Mouse (Mus musculus) Patski (cell line): ENCODE measurements at regions not wholly inside any gene's neighbourhood (a gene's known extent, or its start where the extent isn't known, plus 50 kb on each side); places are given as distances from the start of the nearest gene placed in this dataset.
A peak's percentile ranks its signal among the peaks of the same experiment; 100 is the strongest.

Source experiments
- ATAC-seq: fragments of 100-300 bp; one replicate; pipeline ENCODE4 v1.8.0; 2021
- CTCF ChIA-PET: fragments of 350-600 bp; sonication (Branson Sonifier 250); formaldehyde crosslinking; loops from one replicate; lab custom pipeline; 2022; ENCODE audit warnings: inconsistent platforms; lab: Charles Lee
- POLR2A ChIA-PET: fragments of 350-600 bp; sonication (Branson Sonifier 250); formaldehyde crosslinking; loops from one replicate; lab custom pipeline; 2022; ENCODE audit warnings: antibody characterized with exemption, inconsistent platforms; lab: Charles Lee
- DNase-seq: peaks from one replicate; pipeline ENCODE4 v3.0.0-alpha.2; 2011; ENCODE audit warnings: low read depth, low spot score
- H3K27me3 ChIP-seq: fragments of 371-371 bp; one replicate; pipeline ENCODE4 v1.5.1; 2021
- CTCF ChIP-seq: fragments of 100-300 bp; IDR thresholded peaks from one replicate; pipeline ENCODE4 v1.5.1; 2021
- in situ Hi-C: fragments of 300-500 bp; cut with MboI; formaldehyde crosslinking; loops from 3 replicates; pipeline ENCODE4 v1.11.1; 2018; ENCODE audit warnings: low pct_unique_long_range_greater_than_20kb, mixed read lengths

DNA sequence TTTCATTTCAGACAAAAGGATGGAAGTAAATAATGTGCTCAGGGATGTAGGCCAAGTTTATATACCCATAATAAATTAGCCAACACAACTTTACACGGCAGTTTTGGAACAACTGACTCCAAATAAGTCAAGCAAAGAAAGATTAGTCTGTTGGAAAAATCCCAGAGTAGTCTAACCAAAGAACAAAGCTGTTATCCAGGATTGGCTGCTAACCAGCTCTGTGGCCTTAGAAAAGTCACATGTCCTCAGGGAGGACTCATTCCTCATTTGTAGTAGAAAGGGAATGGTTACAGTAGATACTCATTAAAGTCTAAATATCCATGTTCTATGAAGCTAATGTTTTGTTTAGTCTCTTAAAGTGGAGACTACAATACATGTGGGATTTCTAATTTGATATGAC is 130.6 kb upstream of the Mid1 start:
- no peaks in the 10 kb centered on the region for H3K27me3 ChIP-seq
- ChIA-PET CTCF (no interaction called here), POLR2A (no interaction called here)
- ATAC-seq = no peak
- DNase-seq = no peak
- in situ Hi-C loops = no loop called here
- no peak for TF ChIP-seq CTCF

DNA sequence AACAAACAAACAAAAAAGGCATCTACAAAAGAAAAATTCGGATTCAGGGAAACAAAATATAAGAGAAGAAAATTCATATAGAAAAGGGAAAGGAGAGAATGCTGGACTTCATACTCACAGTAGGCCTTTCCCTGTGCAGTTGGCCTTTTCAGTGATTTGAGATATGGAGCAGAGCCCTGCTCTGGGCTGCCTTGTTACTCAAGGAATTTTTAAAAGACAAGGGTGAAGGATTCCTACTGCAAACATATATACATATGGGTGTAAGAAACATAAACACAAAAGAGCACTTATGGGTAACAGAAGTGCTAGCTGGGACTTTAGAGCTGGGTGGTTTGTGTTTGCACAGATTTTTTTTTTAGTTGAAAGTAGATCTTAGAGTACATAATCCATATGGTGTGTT is 132.1 kb upstream of the Mid1 start:
- H3K27me3 ChIP-seq = no peaks in the 10 kb centered on the region
- no peak for ATAC-seq
- in situ Hi-C loops = no loop called here
- ChIA-PET POLR2A (interaction anchor here (0.7 kb wide), 1 partner anchor 81 kb away, joined by 4 read pairs; no protein-coding TSS in a partner anchor), CTCF (interaction anchor here (1.1 kb wide), 1 partner anchor 15 kb away, joined by 3 read pairs; no protein-coding TSS in a partner anchor)
- TF ChIP-seq CTCF = no peak
- DNase-seq = no peak

DNA sequence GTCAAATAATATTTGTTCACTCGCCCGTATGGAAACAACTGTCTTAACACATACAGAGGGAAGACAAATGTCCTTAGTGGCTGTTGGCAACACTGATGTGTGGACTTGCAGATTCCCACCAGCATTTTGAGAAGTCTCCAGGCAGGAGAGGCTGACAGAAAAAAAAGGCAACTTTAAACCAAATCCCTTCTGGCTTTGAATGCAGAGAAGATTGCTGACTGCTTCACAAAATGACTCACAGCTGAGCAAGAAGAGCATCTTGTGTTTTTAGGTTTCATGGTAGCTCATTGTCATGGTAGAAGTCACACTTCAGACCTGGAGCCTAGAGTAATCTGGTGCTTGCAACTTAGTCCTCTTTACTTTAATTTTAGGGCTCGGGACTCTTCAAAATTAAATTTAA is 141.0 kb upstream of the Mid1 start:
- CTCF ChIA-PET = no interaction called here
- no peaks in the 10 kb centered on the region for H3K27me3 ChIP-seq
- no peak for DNase-seq
- in situ Hi-C loops = no loop called here
- POLR2A ChIA-PET = no interaction called here
- no peak for TF ChIP-seq CTCF
- no peak for ATAC-seq

DNA sequence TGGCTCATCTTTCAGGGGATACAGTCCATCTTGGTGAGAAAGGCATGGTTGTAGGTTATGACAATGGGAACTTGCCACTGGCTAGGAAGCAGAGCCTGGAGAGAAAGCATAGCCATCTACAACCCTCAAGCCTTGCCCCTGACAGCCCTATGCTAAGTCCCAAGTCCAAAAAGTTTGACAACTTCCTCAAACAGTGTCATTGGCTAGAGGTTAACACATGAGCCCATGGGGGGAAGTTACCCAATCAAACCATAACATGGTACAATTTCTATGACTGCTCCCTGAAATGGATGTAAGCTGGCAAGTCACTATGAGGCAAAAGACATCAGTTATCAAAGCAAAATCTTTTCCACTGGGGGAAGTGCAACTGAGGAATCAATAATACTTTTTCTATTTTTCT is 176.8 kb upstream of the Mid1 start:
- no peak for TF ChIP-seq CTCF
- DNase-seq (no peak), ATAC-seq (no peak)
- ChIA-PET CTCF (no interaction called here), POLR2A (no interaction called here)
- in situ Hi-C loops = no loop called here
- H3K27me3 ChIP-seq = no peaks in the 10 kb centered on the region

DNA sequence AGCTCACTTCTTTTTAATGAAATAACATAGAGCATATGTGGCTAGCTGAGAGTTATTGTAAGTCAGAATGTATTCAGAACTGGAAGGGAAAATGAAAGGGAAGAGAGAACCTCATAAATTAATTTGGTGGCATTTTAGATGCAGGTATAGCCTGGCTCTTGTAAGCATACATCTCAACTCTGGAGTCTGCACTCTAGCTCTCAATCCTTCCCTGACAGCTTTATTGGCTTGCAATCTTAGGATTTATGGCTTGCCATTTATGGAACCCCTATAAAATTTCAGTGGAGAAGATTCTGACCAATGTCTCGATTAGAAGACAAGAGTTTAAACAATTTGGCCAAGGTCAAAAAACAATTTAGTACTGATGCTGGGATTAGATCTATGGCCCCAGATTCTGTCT is 173.4 kb upstream of the Hccs start:
- in situ Hi-C loops = no loop called here
- ChIA-PET CTCF (interaction anchor here (1.8 kb wide), 2 partner anchors 18 to 26 kb away, joined by 4 read pairs; no protein-coding TSS in a partner anchor), POLR2A (no interaction called here)
- no peaks in the 10 kb centered on the region for H3K27me3 ChIP-seq
- DNase-seq = no peak
- no peak for TF ChIP-seq CTCF
- ATAC-seq = no peak

DNA sequence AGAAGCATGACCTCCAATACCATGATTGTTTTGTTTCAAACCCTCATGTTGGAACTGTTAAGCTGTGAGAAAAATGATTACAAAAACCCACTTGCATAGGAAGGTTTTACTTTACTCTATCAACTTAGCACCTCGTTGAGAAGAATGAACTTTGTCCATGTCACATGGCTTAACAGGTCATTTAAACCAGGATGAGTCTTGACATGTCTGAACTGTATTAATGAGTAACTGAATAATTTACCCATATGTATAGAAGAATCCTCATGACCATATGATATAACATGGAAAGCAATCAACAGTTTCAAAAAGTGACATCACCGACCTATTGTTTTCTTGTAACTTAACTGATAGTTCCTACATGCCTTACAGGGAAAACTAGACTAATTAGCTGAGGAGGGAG is 153.3 kb upstream of the Hccs start:
- ChIA-PET POLR2A (no interaction called here), CTCF (interaction anchor here (1.5 kb wide), 1 partner anchor 142 kb away, joined by 4 read pairs; no protein-coding TSS in a partner anchor)
- no peaks in the 10 kb centered on the region for H3K27me3 ChIP-seq
- TF ChIP-seq CTCF = no peak
- no peak for DNase-seq
- ATAC-seq = no peak
- in situ Hi-C loops = no loop called here

DNA sequence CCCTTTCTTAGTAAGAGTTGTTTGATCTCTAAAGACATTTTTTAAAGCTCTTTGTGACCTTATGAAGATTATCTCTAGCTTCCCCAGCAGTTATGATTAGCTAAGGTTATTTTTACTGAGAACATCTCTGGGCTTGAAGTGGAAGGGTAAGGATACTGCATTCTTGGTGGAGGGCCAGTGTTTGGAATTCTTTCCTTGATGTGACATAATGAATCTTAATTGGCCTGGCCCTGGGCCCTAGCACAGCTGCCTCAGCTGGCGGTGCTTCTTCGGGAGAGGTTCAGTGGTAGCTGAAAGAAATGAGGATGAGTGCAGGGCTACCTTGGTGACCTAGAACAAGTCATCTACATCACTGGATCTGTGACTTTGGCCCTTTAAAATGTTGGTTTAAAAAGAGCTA is 150.5 kb upstream of the Hccs start:
- no peak for ATAC-seq
- no peak for DNase-seq
- ChIA-PET CTCF (interaction anchor here (0.9 kb wide), 1 partner anchor 134 kb away, joined by 3 read pairs; no protein-coding TSS in a partner anchor), POLR2A (no interaction called here)
- H3K27me3 ChIP-seq = no peaks in the 10 kb centered on the region
- in situ Hi-C loops = no loop called here
- no peak for TF ChIP-seq CTCF

DNA sequence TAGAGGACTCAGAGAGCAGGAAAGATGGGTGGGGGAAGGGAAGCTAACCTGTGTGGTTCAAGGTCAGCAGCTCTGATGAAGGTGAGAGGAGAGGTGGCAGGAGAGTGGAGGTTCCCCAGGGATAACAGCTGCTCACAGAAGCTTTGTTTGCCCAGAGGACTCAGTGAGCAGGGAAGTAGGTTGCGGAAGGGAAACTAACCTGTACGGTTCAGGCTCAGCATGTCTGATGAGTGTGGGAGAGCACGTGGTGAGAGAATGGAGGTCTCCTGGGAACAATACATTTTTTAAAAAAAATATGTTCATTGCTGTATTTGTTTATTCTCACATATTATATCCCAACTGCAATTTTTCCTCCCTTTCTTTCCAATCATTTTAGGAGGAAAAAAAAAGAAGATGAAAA is 130.0 kb upstream of the Hccs start:
- DNase-seq (no peak), ATAC-seq (no peak)
- in situ Hi-C loops = no loop called here
- H3K27me3 ChIP-seq = no peaks in the 10 kb centered on the region
- TF ChIP-seq CTCF = no peak
- CTCF ChIA-PET = no interaction called here
- POLR2A ChIA-PET = no interaction called here

DNA sequence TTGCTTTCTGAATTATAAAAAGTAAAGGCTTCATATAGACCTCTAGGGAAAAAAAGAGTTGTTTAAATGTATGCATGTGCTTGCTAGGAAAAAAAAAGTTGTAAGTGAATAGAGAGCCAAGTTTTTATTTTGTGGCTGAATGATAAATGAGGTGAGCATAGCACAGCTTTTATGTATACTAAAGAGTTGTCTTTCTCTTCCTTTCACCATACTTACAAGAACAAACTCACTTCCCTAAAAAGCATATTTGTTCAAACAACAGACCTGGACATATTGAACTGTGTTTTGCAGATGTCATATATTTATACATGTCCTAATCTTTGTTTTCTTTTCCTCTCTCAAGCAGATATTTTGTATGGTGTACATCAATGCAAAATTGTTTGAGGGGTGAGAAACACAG is 119.4 kb upstream of the Hccs start:
- ATAC-seq (no peak), DNase-seq (no peak)
- ChIA-PET POLR2A (no interaction called here), CTCF (interaction anchor here (1.8 kb wide), 1 partner anchor 10 kb away, joined by 8 read pairs; no protein-coding TSS in a partner anchor)
- TF ChIP-seq CTCF = no peak
- no peaks in the 10 kb centered on the region for H3K27me3 ChIP-seq
- in situ Hi-C loops = no loop called here

DNA sequence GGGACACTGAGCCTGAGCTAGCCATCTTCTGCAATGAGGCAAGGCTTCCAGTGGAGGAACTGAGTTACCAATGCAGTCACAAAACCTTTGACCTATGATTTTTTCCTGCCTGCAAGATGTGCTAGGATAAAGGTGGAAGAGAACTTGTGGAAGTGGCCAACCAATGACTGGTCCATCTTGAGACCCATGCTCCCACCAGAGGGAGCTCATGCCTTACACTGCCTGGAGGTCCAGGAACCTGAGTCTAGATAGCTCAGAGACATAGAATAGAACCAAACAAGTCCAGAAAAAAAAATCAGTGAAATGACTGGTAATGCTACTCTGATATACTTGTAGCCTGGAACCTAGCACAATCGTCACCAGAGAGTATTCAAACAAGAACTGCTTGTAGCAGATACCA is 118.5 kb upstream of the Hccs start:
- DNase-seq = no peak
- POLR2A ChIA-PET = interaction anchor here (0.7 kb wide), 1 partner anchor 264 kb away, joined by 3 read pairs; no protein-coding TSS in a partner anchor
- TF ChIP-seq CTCF = peak; percentile 66
- CTCF ChIA-PET = interaction anchor here (1.1 to 1.8 kb wide), 3 partner anchors 9 to 359 kb away, joined by 3 to 8 read pairs (median 4); no protein-coding TSS in a partner anchor
- no peaks in the 10 kb centered on the region for H3K27me3 ChIP-seq
- no peak for ATAC-seq
- in situ Hi-C loops = no loop called here

DNA sequence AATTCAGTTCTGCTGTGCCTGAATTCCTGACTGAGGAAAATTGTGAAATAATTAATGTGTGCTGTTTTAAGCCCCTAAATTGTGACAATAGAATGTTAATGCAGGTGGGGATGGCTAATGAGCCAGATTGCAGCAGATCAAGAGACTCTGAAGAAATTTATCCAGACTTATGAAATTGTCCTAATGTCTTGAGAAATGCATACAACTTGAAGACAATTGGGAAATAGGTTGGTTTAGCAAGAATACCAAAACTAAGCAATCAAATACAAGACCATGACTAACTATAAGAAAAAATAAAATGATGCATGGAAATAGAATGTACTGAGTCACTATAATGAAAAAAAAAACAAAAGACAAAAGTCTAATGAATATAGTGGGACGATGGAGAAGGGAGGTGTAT is 113.7 kb upstream of the Hccs start:
- no peak for TF ChIP-seq CTCF
- in situ Hi-C loops = no loop called here
- no peaks in the 10 kb centered on the region for H3K27me3 ChIP-seq
- DNase-seq (no peak), ATAC-seq (no peak)
- ChIA-PET POLR2A (no interaction called here), CTCF (no interaction called here)

DNA sequence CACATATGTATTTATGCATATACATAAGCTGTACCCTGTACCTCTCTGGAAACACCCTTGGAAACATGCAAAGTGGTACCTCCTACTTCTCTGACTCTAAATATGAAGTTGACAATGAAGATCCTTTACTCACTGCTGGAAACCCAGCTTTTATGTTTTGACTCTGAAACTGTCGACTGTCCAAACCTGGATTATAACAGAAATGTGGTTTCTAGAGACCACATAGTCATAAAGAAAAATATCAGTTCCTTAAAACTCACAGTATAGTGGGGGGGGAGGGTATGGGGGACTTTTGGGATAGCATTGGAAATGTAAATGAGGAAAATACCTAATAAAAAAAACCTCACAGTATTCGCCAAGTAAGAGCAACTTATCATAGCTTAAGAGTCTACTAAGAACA is 76.7 kb upstream of the Hccs start:
- CTCF ChIA-PET = no interaction called here
- POLR2A ChIA-PET = no interaction called here
- TF ChIP-seq CTCF = no peak

More for the DNA sequence above, 76.7 kb upstream of the Hccs start:
- ATAC-seq (no peak), DNase-seq (no peak)
- no peaks in the 10 kb centered on the region for H3K27me3 ChIP-seq
- in situ Hi-C loops = no loop called here
